Mouse (Mus musculus) layer of hippocampus, postnatal 10 days (tissue): ENCODE measurements around the gene Mtmr10. TPM values are rescaled to one million over a fixed set of nuclear protein-coding genes. Genes with fewer than 3 reads are reported as not detected.

Experiments used
- DNase-seq, 2 experiments: peaks; one replicate each; pipeline ENCODE4 v3.0.0; 2021; ENCODE audit warnings: low spot score in 2 of 2
- long read RNA-seq: library from polyadenylated mRNA; stranded (forward); transcript quantifications from one replicate; pipeline ENCODE4 v2.0.0, GENCODE M21; 2023
- total RNA-seq, 2 experiments: library from RNA; stranded (reverse); gene quantifications; 2 replicates each; pipeline ENCODE4 v1.2.3; 2021

Mtmr10 gene
- total RNA-seq, result 10 to 100 TPM; 16.1 to 17.9 TPM
- long read RNA-seq, full-length matches to known transcripts, result 5 of 9 reads
- long read RNA-seq, partial matches to known transcripts, result 0 of 9 reads
- long read RNA-seq, other reads (novel, unspliced or antisense), result 4 of 9 reads

GRCm38 (mm10) chr7:64287414-64288091, at the start of gene Mtmr10:
Gene Mtmr10 (plus strand): TSS chr7:64287653.
- peak; percentile 99 for DNase-seq

GRCm38 (mm10) chr7:64237747-64238146, 49.7 kb upstream of the Mtmr10 start:
- DNase-seq, result no peak

GRCm38 (mm10) chr7:64238410-64239086, 48.9 kb upstream of the Mtmr10 start:
- DNase-seq, result no peak

GRCm38 (mm10) chr7:64239138-64239805, 48.2 kb upstream of the Mtmr10 start:
- no peak for DNase-seq

GRCm38 (mm10) chr7:64239806-64240315, 47.6 kb upstream of the Mtmr10 start:
- peak; percentile 61 for DNase-seq

GRCm38 (mm10) chr7:64242424-64242823, 45.0 kb upstream of the Mtmr10 start:
- DNase-seq, result no peak

GRCm38 (mm10) chr7:64244371-64244770, 43.1 kb upstream of the Mtmr10 start:
- no peak for DNase-seq

- no peak for DNase-seq
Observed at GRCm38 (mm10) chr7:64246713-64247112, 40.7 kb upstream of the Mtmr10 start.

GRCm38 (mm10) chr7:64248352-64248751, 39.1 kb upstream of the Mtmr10 start:
- DNase-seq, result no peak

- DNase-seq, result no peak
Observed at GRCm38 (mm10) chr7:64249715-64250114, 37.7 kb upstream of the Mtmr10 start.

GRCm38 (mm10) chr7:64250417-64250816, 37.0 kb upstream of the Mtmr10 start:
- DNase-seq, result no peak

GRCm38 (mm10) chr7:64253736-64254135, 33.7 kb upstream of the Mtmr10 start:
- no peak for DNase-seq

- DNase-seq, result no peak
Observed at GRCm38 (mm10) chr7:64265502-64266279, 21.8 kb upstream of the Mtmr10 start.

- DNase-seq, result no peak
Observed at GRCm38 (mm10) chr7:64266587-64266986, 20.9 kb upstream of the Mtmr10 start.

GRCm38 (mm10) chr7:64271926-64272325, 15.5 kb upstream of the Mtmr10 start:
- DNase-seq, result peak in 1 of 2 experiments; percentile 17

- no peak for DNase-seq
Observed at GRCm38 (mm10) chr7:64275518-64275917, 11.9 kb upstream of the Mtmr10 start.

GRCm38 (mm10) chr7:64276921-64277320, 10.5 kb upstream of the Mtmr10 start:
- no peak for DNase-seq

GRCm38 (mm10) chr7:64278526-64278925, 8.9 kb upstream of the Mtmr10 start:
- DNase-seq, result no peak

GRCm38 (mm10) chr7:64279548-64279947, 7.9 kb upstream of the Mtmr10 start:
- no peak for DNase-seq

- DNase-seq, result no peak
Observed at GRCm38 (mm10) chr7:64286566-64286965, 887 bp upstream of the Mtmr10 start.

GRCm38 (mm10) chr7:64289416-64289815, 2.0 kb downstream of the Mtmr10 start:
- no peak for DNase-seq
